In genomic region chr10:90657416-90658120, GRCm38 (mm10) we compare ENCODE assay signal across 9 mouse cellular contexts.
DNase-seq lines count a peak whose midpoint lies in the region; ATAC-seq and TF ChIP-seq lines count a peak whose summit lies in the region.
"Had no signal": no experiment of that assay in that cellular context is flagged by ENCODE, and none has a peak within 500 bp of the region (broad histone marks: within the 10 kb centered on the region; RNA-seq: fewer than 3 reads in every experiment).

No protein-coding gene starts in this region.

- no peak for TF ChIP-seq CTCF in lung, embryonic 14.5 days (IDR thresholded peaks at IDR 0.05; ENCODE audit: low read depth)
- TF ChIP-seq CTCF in lung, postnatal 0 days (IDR thresholded peaks at IDR 0.05), result no peak

- no peak overlapping the region for H3K4me2 ChIP-seq in forebrain, embryonic 15.5 days (replicated peaks)
- no peak overlapping the region for H3K4me2 ChIP-seq in forebrain, embryonic 12.5 days
- no peak overlapping the region for H3K4me2 ChIP-seq in lung, embryonic 14.5 days
- no peak overlapping the region for H3K4me2 ChIP-seq in lung, postnatal 0 days (replicated peaks; ENCODE audit: low read depth, low read length)
- H3K4me2 ChIP-seq in midbrain, embryonic 16.5 days (ENCODE audit: low read length), result no peak overlapping the region
- H3K4me2 ChIP-seq: liver, embryonic 15.5 days had no signal

- no peak overlapping the region for H3K9ac ChIP-seq in forebrain, embryonic 15.5 days (replicated peaks)
- no peak overlapping the region for H3K9ac ChIP-seq in forebrain, embryonic 12.5 days
- H3K9ac ChIP-seq in lung, embryonic 14.5 days, result no peak overlapping the region
- H3K9ac ChIP-seq in lung, postnatal 0 days (replicated peaks; ENCODE audit: low read depth), result no peak overlapping the region
- H3K9ac ChIP-seq in midbrain, embryonic 16.5 days (ENCODE audit: low read depth, low read length), result no peak overlapping the region
- H3K9ac ChIP-seq: liver, embryonic 15.5 days had no signal

- 42% methylated on average over 7 of the region's 7 CpGs for WGBS in forebrain, embryonic 15.5 days
- WGBS in forebrain, embryonic 12.5 days, result 65% methylated on average over 7 of the region's 7 CpGs
- WGBS in lung, embryonic 14.5 days, result 64% methylated on average over 7 of the region's 7 CpGs
- WGBS in lung, postnatal 0 days, result 65% methylated on average over 7 of the region's 7 CpGs
- 50% methylated on average over 7 of the region's 7 CpGs for WGBS in midbrain, embryonic 16.5 days

- peak; percentile 64 for ATAC-seq in forebrain, embryonic 15.5 days (replicated peaks)
- ATAC-seq in forebrain, embryonic 12.5 days (ENCODE audit: low FRiP score), result no peak
- ATAC-seq in lung, embryonic 14.5 days (ENCODE audit: insufficient read depth), result no peak
- no peak for ATAC-seq in lung, postnatal 0 days
- peak; percentile 54; the same call in 1 of the 2 replicates for ATAC-seq in midbrain, embryonic 16.5 days
- ATAC-seq in erythroblast, adult 5-6 weeks (replicated peaks; ENCODE audit: low FRiP score, poor library complexity, severe bottlenecking), result no peak

- H3K9me3 ChIP-seq in forebrain, embryonic 15.5 days, result no peaks in the 10 kb centered on the region
- no peaks in the 10 kb centered on the region for H3K9me3 ChIP-seq in forebrain, embryonic 12.5 days
- H3K9me3 ChIP-seq in lung, embryonic 14.5 days (ENCODE audit: low read depth, low read length), result no peaks in the 10 kb centered on the region
- no peaks in the 10 kb centered on the region for H3K9me3 ChIP-seq in lung, postnatal 0 days (ENCODE audit: low read length)
- H3K9me3 ChIP-seq in midbrain, embryonic 16.5 days (replicated peaks; ENCODE audit: control insufficient read depth, low read length, poor library complexity, severe bottlenecking), result no peaks in the 10 kb centered on the region
- H3K9me3 ChIP-seq: liver, embryonic 15.5 days had no signal

- DNase-seq in lung, embryonic 14.5 days, result peak; percentile 2
- DNase-seq in lung, postnatal 0 days (ENCODE audit: low spot score), result no peak
- peak; percentile 69 for DNase-seq in cerebellum, adult 8-10 months
- no peak for DNase-seq in embryo, embryonic 9.5 days (ENCODE audit: extremely low spot score)

- TF ChIP-seq EP300 in lung, postnatal 0 days (IDR thresholded peaks at IDR 0.05), result no peak

- H3K27ac ChIP-seq in forebrain, embryonic 15.5 days (replicated peaks), result no peak overlapping the region
- no peak overlapping the region for H3K27ac ChIP-seq in forebrain, embryonic 12.5 days
- no peak overlapping the region for H3K27ac ChIP-seq in lung, embryonic 14.5 days (ENCODE audit: low read depth)
- no peak overlapping the region for H3K27ac ChIP-seq in lung, postnatal 0 days (ENCODE audit: low read length)
- no peak overlapping the region for H3K27ac ChIP-seq in midbrain, embryonic 16.5 days (ENCODE audit: low read length)
- H3K27ac ChIP-seq: liver, embryonic 15.5 days had no signal

- peaks cover 6% of the 10 kb centered on the region for H3K4me1 ChIP-seq in forebrain, embryonic 15.5 days
- 0 out of 2 replicates have a peak, but pooled peaks cover 5% of the 10 kb centered on the region for H3K4me1 ChIP-seq in forebrain, embryonic 12.5 days
- no peaks in the 10 kb centered on the region for H3K4me1 ChIP-seq in lung, embryonic 14.5 days (ENCODE audit: insufficient read depth)
- no peaks in the 10 kb centered on the region for H3K4me1 ChIP-seq in lung, postnatal 0 days (ENCODE audit: insufficient read depth, low read depth, low read length)
- peaks cover 6% of the 10 kb centered on the region; the same call in 1 of the 2 replicates for H3K4me1 ChIP-seq in midbrain, embryonic 16.5 days (ENCODE audit: control insufficient read depth, insufficient read depth, low read length)
- H3K4me1 ChIP-seq: liver, embryonic 15.5 days had no signal

- H3K4me3 ChIP-seq in forebrain, embryonic 15.5 days, result no peak overlapping the region
- H3K4me3 ChIP-seq in forebrain, embryonic 12.5 days (replicated peaks), result no peak overlapping the region
- no peak overlapping the region for H3K4me3 ChIP-seq in lung, embryonic 14.5 days (ENCODE audit: low read depth, low read length)
- no peak overlapping the region for H3K4me3 ChIP-seq in lung, postnatal 0 days (ENCODE audit: low read depth, low read length)
- no peak overlapping the region for H3K4me3 ChIP-seq in midbrain, embryonic 16.5 days (ENCODE audit: low read depth, low read length)
- H3K4me3 ChIP-seq: liver, embryonic 15.5 days had no signal

- H3K27me3 ChIP-seq in forebrain, embryonic 15.5 days, result no peaks in the 10 kb centered on the region
- H3K27me3 ChIP-seq in forebrain, embryonic 12.5 days, result no peaks in the 10 kb centered on the region
- H3K27me3 ChIP-seq in lung, embryonic 14.5 days (ENCODE audit: insufficient read depth, low read length), result no peaks in the 10 kb centered on the region
- no peaks in the 10 kb centered on the region for H3K27me3 ChIP-seq in lung, postnatal 0 days (replicated peaks; ENCODE audit: insufficient read depth, low read length)
- no peaks in the 10 kb centered on the region for H3K27me3 ChIP-seq in midbrain, embryonic 16.5 days (ENCODE audit: control insufficient read depth, insufficient read depth, low read depth, low read length)
- H3K27me3 ChIP-seq: liver, embryonic 15.5 days had no signal

- H3K36me3 ChIP-seq in forebrain, embryonic 15.5 days, result no peaks in the 10 kb centered on the region
- no peaks in the 10 kb centered on the region for H3K36me3 ChIP-seq in forebrain, embryonic 12.5 days (replicated peaks)
- no peaks in the 10 kb centered on the region for H3K36me3 ChIP-seq in lung, embryonic 14.5 days (ENCODE audit: insufficient read depth)
- no peaks in the 10 kb centered on the region for H3K36me3 ChIP-seq in lung, postnatal 0 days (ENCODE audit: insufficient read depth, low read length)
- H3K36me3 ChIP-seq in midbrain, embryonic 16.5 days (ENCODE audit: control insufficient read depth, insufficient read depth, low read length), result no peaks in the 10 kb centered on the region
- H3K36me3 ChIP-seq: liver, embryonic 15.5 days had no signal

Comparison
In these comparisons a context has a peak if more than half of its experiments do, and no peak if none do; other contexts are left out.
1. ATAC-seq: peak in forebrain, embryonic 15.5 days (single experiment) and midbrain, embryonic 16.5 days (single experiment); none in forebrain, embryonic 12.5 days (single experiment), lung, embryonic 14.5 days (single experiment), lung, postnatal 0 days (single experiment) and erythroblast, adult 5-6 weeks (single experiment).
2. DNase-seq: peak in lung, embryonic 14.5 days (single experiment) and cerebellum, adult 8-10 months (single experiment); none in lung, postnatal 0 days (single experiment) and embryo, embryonic 9.5 days (single experiment).